Mouse (Mus musculus) limb, embryonic 13.5 days (tissue): ENCODE data around the gene Kif18a. TPM values are rescaled to one million over a fixed set of nuclear protein-coding genes. Genes with fewer than 3 reads are reported as not detected.

ENCODE experiments used
- ATAC-seq: fragments of 200-750 bp; cut with Nextera tagmentation; 2 replicates; pipeline ENCODE4 v1.8.0; 2017; ENCODE audit warnings: low read depth, moderate number of reproducible peaks, moderate TSS enrichment; ENCODE audit not compliant: low FRiP score
- H3K27ac ChIP-seq: fragments of 300-500 bp; sonication (generic); 2 replicates; pipeline ENCODE4 v1.5.1; 2015; ENCODE audit warnings: inconsistent platforms, mild to moderate bottlenecking, moderate library complexity
- H3K27me3 ChIP-seq: fragments of 300-500 bp; sonication (generic); 2 replicates; pipeline ENCODE4 v1.6.1; 2015; ENCODE audit warnings: mild to moderate bottlenecking, inconsistent platforms
- H3K36me3 ChIP-seq: fragments of 300-500 bp; sonication (generic); 2 replicates; pipeline ENCODE4 v1.6.1; 2015; ENCODE audit warnings: inconsistent platforms, mild to moderate bottlenecking, moderate library complexity
- H3K4me1 ChIP-seq: fragments of 300-500 bp; sonication (generic); 2 replicates; pipeline ENCODE4 v1.6.1; 2015; ENCODE audit warnings: inconsistent platforms
- H3K4me2 ChIP-seq: fragments of 300-500 bp; sonication (generic); replicated peaks from 2 replicates; pipeline ENCODE4 v1.6.1; 2015; ENCODE audit warnings: inconsistent platforms, mild to moderate bottlenecking, moderate library complexity
- H3K4me3 ChIP-seq: fragments of 300-500 bp; sonication (generic); 2 replicates; pipeline ENCODE4 v1.5.1; 2015; ENCODE audit warnings: moderate library complexity, mild to moderate bottlenecking, inconsistent platforms
- H3K9ac ChIP-seq: fragments of 300-500 bp; sonication (generic); 2 replicates; pipeline ENCODE4 v1.6.1; 2015; ENCODE audit warnings: mild to moderate bottlenecking, inconsistent platforms
- H3K9me3 ChIP-seq: fragments of 300-500 bp; sonication (generic); 2 replicates; pipeline ENCODE4 v1.6.1; 2016; ENCODE audit warnings: inconsistent platforms
- WGBS: fragments of 180-500 bp; shearing (Covaris S2); methylation state at CpG from one replicate; pipeline ENCODE4 v1.1.7; 2015; 5-methylcytosine and 5-hydroxymethylcytosine counted together
- polyA plus RNA-seq: library from polyadenylated mRNA; unstranded; fragments of >200 nt; fragmentation: Nextera tagmentation; extraction: Ambion mirVana; gene quantifications from 2 replicates; pipeline ENCODE4 v1.2.1, GENCODE M21; 2015

The Kif18a gene
- polyA plus RNA-seq, 1 experiment from 2014 or later = 22.6 TPM

- no peaks in the 10 kb centered on the region for H3K9me3 ChIP-seq
- H3K27ac ChIP-seq = no peak overlapping the region
- H3K4me2 ChIP-seq = no peak overlapping the region
- peak; percentile 44; the same call in 1 of the 2 replicates for ATAC-seq
- H3K27me3 ChIP-seq = no peaks in the 10 kb centered on the region
- no peak overlapping the region for H3K4me3 ChIP-seq
- H3K9ac ChIP-seq = no peak overlapping the region
- 11% methylated on average over 1 of the region's 1 CpGs for WGBS
- H3K36me3 ChIP-seq = no peaks in the 10 kb centered on the region
- peaks cover 2% of the 10 kb centered on the region; the same call in 1 of the 2 replicates for H3K4me1 ChIP-seq
These were observed 105.7 kb downstream of the Kif18a start for GRCm38 (mm10) chr2:109386211-109386610.

DNA sequence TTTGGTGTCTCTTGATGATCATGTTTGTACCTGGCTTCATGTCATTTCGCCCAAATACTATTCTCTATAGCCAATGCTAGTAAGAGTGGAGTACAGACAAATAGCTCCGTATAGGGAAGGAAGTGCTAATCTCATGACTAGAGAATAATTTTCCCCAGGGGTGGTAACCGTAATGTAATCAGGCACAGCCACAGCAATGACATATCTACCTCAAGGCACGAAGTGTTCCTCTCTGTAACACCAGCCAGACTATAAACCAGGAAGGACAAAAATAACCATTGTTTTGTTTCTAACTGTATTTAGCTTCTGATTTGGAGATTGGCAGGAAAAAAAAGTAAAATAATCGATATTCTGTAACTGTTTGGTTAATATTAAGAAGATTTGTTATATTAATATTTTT, 108.2 kb downstream of the Kif18a start:
- no peak overlapping the region for H3K27ac ChIP-seq
- no peaks in the 10 kb centered on the region for H3K27me3 ChIP-seq
- 73% methylated on average over 5 of the region's 5 CpGs for WGBS
- no peak for ATAC-seq
- no peak overlapping the region for H3K9ac ChIP-seq
- H3K9me3 ChIP-seq = no peaks in the 10 kb centered on the region
- H3K4me3 ChIP-seq = no peak overlapping the region
- no peak overlapping the region for H3K4me2 ChIP-seq
- no peaks in the 10 kb centered on the region for H3K36me3 ChIP-seq
- H3K4me1 ChIP-seq = peaks cover 2% of the 10 kb centered on the region; the same call in 1 of the 2 replicates

- H3K4me1 ChIP-seq = peaks cover 2% of the 10 kb centered on the region; the same call in 1 of the 2 replicates
- H3K27me3 ChIP-seq = no peaks in the 10 kb centered on the region
- H3K9me3 ChIP-seq = no peaks in the 10 kb centered on the region
- no peak overlapping the region for H3K4me2 ChIP-seq
- no peak overlapping the region for H3K9ac ChIP-seq
- no peak overlapping the region for H3K27ac ChIP-seq
- H3K36me3 ChIP-seq = no peaks in the 10 kb centered on the region
- WGBS = 17% methylated on average over 1 of the region's 1 CpGs
- ATAC-seq = no peak
- H3K4me3 ChIP-seq = no peak overlapping the region
These were observed 109.4 kb downstream of the Kif18a start for GRCm38 (mm10) chr2:109389977-109390376.

Other genes starting within 250 kb of the Kif18a start
- gene Mettl15, start within 50 bp of the Kif18a start, polyA plus RNA-seq = 7.7 and 9.7 TPM in 2 replicates